Mouse (Mus musculus) kidney, adult 2 months (tissue): ENCODE measurements around the gene Cyld.

Source experiments
- CTCF ChIP-seq: fragments of 200-500 bp; conservative IDR thresholded peaks from 2 replicates; pipeline ENCODE4 v1.5.1; 2011; ENCODE audit warnings: low read depth, mild to moderate bottlenecking, control low read depth, low read length, moderate library complexity, mixed read lengths; ENCODE audit not compliant: insufficient read depth, insufficient read length
- POLR2A ChIP-seq: fragments of 200-500 bp; IDR thresholded peaks from one replicate; pipeline ENCODE4 v1.6.1; 2011; ENCODE audit warnings: low read depth, low read length, control low read depth

DNA sequence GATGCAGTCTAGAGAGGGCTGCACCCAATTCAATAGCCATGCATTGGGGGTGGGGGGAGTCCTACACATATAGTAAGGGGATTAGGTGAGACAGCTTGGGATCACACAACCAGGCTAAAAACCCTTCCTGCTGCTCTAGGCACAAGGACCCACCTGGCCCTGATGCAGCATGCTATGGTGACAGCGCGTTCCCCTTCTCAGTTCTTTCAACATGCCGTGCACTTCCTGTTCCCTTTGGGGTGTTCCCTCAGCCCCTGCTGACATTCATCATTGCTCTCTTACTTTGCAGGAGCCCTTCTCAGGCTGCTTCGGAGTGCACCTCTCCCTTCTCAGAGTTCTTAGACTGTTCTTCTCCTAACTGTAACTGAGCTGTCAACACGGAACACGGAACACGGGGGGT lies 2.5 kb upstream of the Cyld start:
- TF ChIP-seq CTCF (no peak), POLR2A (no peak)
